Mouse (Mus musculus) heart, embryonic 15.5 days (tissue): Measurements from ENCODE around the gene Kcne3. TPM values are rescaled to one million over a fixed set of nuclear protein-coding genes. Genes with fewer than 3 reads are reported as not detected.

ENCODE experiments used
- ATAC-seq: fragments of 200-750 bp; cut with Nextera tagmentation; replicated peaks from 2 replicates; pipeline ENCODE4 v1.8.0; 2017; ENCODE audit warnings: low read depth, moderate TSS enrichment; ENCODE audit not compliant: insufficient number of reproducible peaks, insufficient read depth, low FRiP score
- H3K27ac ChIP-seq: fragments of 300-500 bp; sonication (generic); 2 replicates; pipeline ENCODE4 v1.5.1; 2015; ENCODE audit warnings: mild to moderate bottlenecking, inconsistent platforms
- H3K27me3 ChIP-seq: fragments of 300-500 bp; sonication (generic); 2 replicates; pipeline ENCODE4 v1.6.1; 2015; ENCODE audit warnings: inconsistent platforms
- H3K36me3 ChIP-seq: fragments of 300-500 bp; sonication (generic); 2 replicates; pipeline ENCODE4 v1.6.1; 2015; ENCODE audit warnings: mild to moderate bottlenecking, inconsistent platforms
- H3K4me1 ChIP-seq: fragments of 300-500 bp; sonication (generic); replicated peaks from 2 replicates; pipeline ENCODE4 v1.6.1; 2015; ENCODE audit warnings: inconsistent platforms
- H3K4me2 ChIP-seq: fragments of 300-500 bp; sonication (generic); 2 replicates; pipeline ENCODE4 v1.6.1; 2015; ENCODE audit warnings: inconsistent platforms, mild to moderate bottlenecking, moderate library complexity
- H3K4me3 ChIP-seq: fragments of 300-500 bp; sonication (generic); 2 replicates; pipeline ENCODE4 v1.5.1; 2015; ENCODE audit warnings: mild to moderate bottlenecking, inconsistent platforms
- H3K9ac ChIP-seq: fragments of 300-500 bp; sonication (generic); 2 replicates; pipeline ENCODE4 v1.6.1; 2015; ENCODE audit warnings: mild to moderate bottlenecking, inconsistent platforms
- H3K9me3 ChIP-seq: fragments of 300-500 bp; sonication (generic); replicated peaks from 2 replicates; pipeline ENCODE4 v1.6.1; 2016; ENCODE audit warnings: inconsistent platforms
- WGBS: fragments of 180-500 bp; shearing (Covaris S2); methylation state at CpG from one replicate; pipeline ENCODE4 v1.1.7; 2015; ENCODE audit warnings: mixed read lengths; 5-methylcytosine and 5-hydroxymethylcytosine counted together
- polyA plus RNA-seq: library from polyadenylated mRNA; unstranded; fragments of >200 nt; fragmentation: Nextera tagmentation; extraction: Ambion mirVana; gene quantifications from 2 replicates; pipeline ENCODE4 v1.2.1, GENCODE M21; 2015

Gene Kcne3
- polyA plus RNA-seq, 1 experiment from 2014 or later = 7.4 TPM

GRCm38 (mm10) chr7:100182388-100182787, 6.1 kb downstream of the Kcne3 start:
- no peak for ATAC-seq
- Histone ChIP-seq H3K4me1 (peaks cover 15% of the 10 kb centered on the region), H3K27ac (no peak overlapping the region), H3K9ac (no peak overlapping the region), H3K4me3 (no peak overlapping the region), H3K9me3 (no peaks in the 10 kb centered on the region), H3K36me3 (no peaks in the 10 kb centered on the region), H3K27me3 (peaks cover 30% of the 10 kb centered on the region), H3K4me2 (no peak overlapping the region)
- 60% methylated on average over 3 of the region's 3 CpGs for WGBS

GRCm38 (mm10) chr7:100187601-100188000, 11.3 kb downstream of the Kcne3 start:
- H3K9me3 ChIP-seq = no peaks in the 10 kb centered on the region
- H3K4me2 ChIP-seq = no peak overlapping the region
- peaks cover 4% of the 10 kb centered on the region; the same call in 1 of the 2 replicates for H3K27me3 ChIP-seq
- H3K9ac ChIP-seq = no peak overlapping the region
- H3K4me3 ChIP-seq = no peak overlapping the region
- H3K4me1 ChIP-seq = no peaks in the 10 kb centered on the region
- H3K27ac ChIP-seq = no peak overlapping the region
- no peak for ATAC-seq
- no peaks in the 10 kb centered on the region for H3K36me3 ChIP-seq
- 19% methylated on average over 7 of the region's 7 CpGs for WGBS

- 54% methylated on average over 4 of the region's 4 CpGs for WGBS
- ATAC-seq = no peak
- Histone ChIP-seq H3K27ac (no peak overlapping the region), H3K9ac (no peak overlapping the region), H3K4me3 (no peak overlapping the region), H3K4me1 (no peaks in the 10 kb centered on the region), H3K9me3 (no peaks in the 10 kb centered on the region), H3K36me3 (no peaks in the 10 kb centered on the region), H3K27me3 (peaks cover 4% of the 10 kb centered on the region; the same call in 1 of the 2 replicates), H3K4me2 (no peak overlapping the region)
Measured at GRCm38 (mm10) chr7:100190167-100190566, 13.9 kb downstream of the Kcne3 start.

GRCm38 (mm10) chr7:100190778-100191177, 14.5 kb downstream of the Kcne3 start:
- H3K4me2 ChIP-seq = no peak overlapping the region
- H3K36me3 ChIP-seq = no peaks in the 10 kb centered on the region
- H3K4me3 ChIP-seq = no peak overlapping the region
- 6% methylated on average over 4 of the region's 4 CpGs for WGBS
- ATAC-seq = no peak
- H3K27me3 ChIP-seq = peaks cover 4% of the 10 kb centered on the region; the same call in 1 of the 2 replicates
- no peak overlapping the region for H3K27ac ChIP-seq
- no peak overlapping the region for H3K9ac ChIP-seq
- no peaks in the 10 kb centered on the region for H3K4me1 ChIP-seq
- H3K9me3 ChIP-seq = no peaks in the 10 kb centered on the region

- H3K9me3 ChIP-seq = no peaks in the 10 kb centered on the region
- no peaks in the 10 kb centered on the region for H3K36me3 ChIP-seq
- H3K4me2 ChIP-seq = no peak overlapping the region
- ATAC-seq = no peak
- H3K4me3 ChIP-seq = no peak overlapping the region
- no peaks in the 10 kb centered on the region for H3K27me3 ChIP-seq
- WGBS = 79% methylated on average over 3 of the region's 3 CpGs
- H3K9ac ChIP-seq = no peak overlapping the region
- H3K4me1 ChIP-seq = no peaks in the 10 kb centered on the region
- H3K27ac ChIP-seq = no peak overlapping the region
Measured at GRCm38 (mm10) chr7:100201191-100201590, 24.9 kb downstream of the Kcne3 start.

GRCm38 (mm10) chr7:100203616-100204015, 27.3 kb downstream of the Kcne3 start:
- Histone ChIP-seq H3K4me3 (no peak overlapping the region), H3K9me3 (no peaks in the 10 kb centered on the region), H3K27ac (no peak overlapping the region), H3K9ac (no peak overlapping the region), H3K27me3 (no peaks in the 10 kb centered on the region), H3K4me2 (no peak overlapping the region), H3K36me3 (no peaks in the 10 kb centered on the region), H3K4me1 (peaks cover 9% of the 10 kb centered on the region)
- ATAC-seq = no peak
- WGBS = 56% methylated on average over 3 of the region's 3 CpGs

- H3K4me2 ChIP-seq = no peak overlapping the region
- no peak overlapping the region for H3K4me3 ChIP-seq
- H3K36me3 ChIP-seq = no peaks in the 10 kb centered on the region
- H3K9ac ChIP-seq = no peak overlapping the region
- no peak for ATAC-seq
- WGBS = 73% methylated on average over 6 of the region's 6 CpGs
- peaks cover 9% of the 10 kb centered on the region for H3K4me1 ChIP-seq
- H3K27me3 ChIP-seq = no peaks in the 10 kb centered on the region
- H3K27ac ChIP-seq = no peak overlapping the region
- H3K9me3 ChIP-seq = no peaks in the 10 kb centered on the region
Measured at GRCm38 (mm10) chr7:100204871-100205270, 28.6 kb downstream of the Kcne3 start.

GRCm38 (mm10) chr7:100206144-100206543, 29.8 kb downstream of the Kcne3 start:
- H3K36me3 ChIP-seq = no peaks in the 10 kb centered on the region

GRCm38 (mm10) chr7:100207886-100208285, 31.6 kb downstream of the Kcne3 start:
- Histone ChIP-seq H3K4me1 (peaks cover 9% of the 10 kb centered on the region), H3K27ac (no peak overlapping the region), H3K9ac (no peak overlapping the region), H3K27me3 (no peaks in the 10 kb centered on the region), H3K36me3 (no peaks in the 10 kb centered on the region), H3K4me2 (no peak overlapping the region), H3K4me3 (no peak overlapping the region), H3K9me3 (no peaks in the 10 kb centered on the region)
- ATAC-seq = no peak

More at GRCm38 (mm10) chr7:100206144-100206543, 29.8 kb downstream of the Kcne3 start:
- Histone ChIP-seq H3K4me1 (peaks cover 9% of the 10 kb centered on the region), H3K9ac (no peak overlapping the region), H3K27ac (no peak overlapping the region), H3K4me2 (no peak overlapping the region), H3K4me3 (no peak overlapping the region), H3K9me3 (no peaks in the 10 kb centered on the region), H3K27me3 (no peaks in the 10 kb centered on the region)
- 87% methylated on average over 2 of the region's 2 CpGs for WGBS
- ATAC-seq = no peak

GRCm38 (mm10) chr7:100214310-100214709, 38.0 kb downstream of the Kcne3 start:
- H3K36me3 ChIP-seq = no peaks in the 10 kb centered on the region
- H3K4me2 ChIP-seq = no peak overlapping the region
- no peak overlapping the region for H3K4me3 ChIP-seq
- no peak for ATAC-seq
- H3K4me1 ChIP-seq = peaks cover 7% of the 10 kb centered on the region; the same call in 1 of the 2 replicates
- H3K27ac ChIP-seq = no peak overlapping the region
- H3K9ac ChIP-seq = no peak overlapping the region
- H3K27me3 ChIP-seq = no peaks in the 10 kb centered on the region
- H3K9me3 ChIP-seq = no peaks in the 10 kb centered on the region
- 72% methylated on average over 4 of the region's 4 CpGs for WGBS

GRCm38 (mm10) chr7:100215116-100215732, 38.9 kb downstream of the Kcne3 start:
- no peaks in the 10 kb centered on the region for H3K27me3 ChIP-seq
- H3K4me1 ChIP-seq = peaks cover 7% of the 10 kb centered on the region; the same call in 1 of the 2 replicates
- no peak overlapping the region for H3K4me2 ChIP-seq
- H3K27ac ChIP-seq = no peak overlapping the region
- no peaks in the 10 kb centered on the region for H3K9me3 ChIP-seq
- no peak overlapping the region for H3K4me3 ChIP-seq
- H3K9ac ChIP-seq = no peak overlapping the region
- WGBS = 51% methylated on average over 6 of the region's 6 CpGs
- no peaks in the 10 kb centered on the region for H3K36me3 ChIP-seq
- no peak for ATAC-seq

GRCm38 (mm10) chr7:100215976-100216375, 39.7 kb downstream of the Kcne3 start:
- Histone ChIP-seq H3K36me3 (no peaks in the 10 kb centered on the region), H3K4me1 (peaks cover 7% of the 10 kb centered on the region; the same call in 1 of the 2 replicates), H3K9me3 (no peaks in the 10 kb centered on the region), H3K27me3 (no peaks in the 10 kb centered on the region), H3K27ac (peak overlapping the region; percentile 19; the same call in 1 of the 2 replicates), H3K9ac (no peak overlapping the region), H3K4me2 (no peak overlapping the region), H3K4me3 (no peak overlapping the region)
- 64% methylated on average over 10 of the region's 10 CpGs for WGBS
- no peak for ATAC-seq
